Mouse (Mus musculus): ENCODE data around the gene Plxdc1.

- TF ChIP-seq CTCF (conservative IDR thresholded peaks at IDR 0.05; ENCODE audit: low read length) (no peak), POU5F1 (IDR thresholded peaks at IDR 0.05; ENCODE audit: borderline replicate concordance, low read length) (no peak)
These were observed 89.6 kb downstream of the Plxdc1 start for GRCm38 (mm10) chr11:97896655-97897054.

Data from E14TG2a.4 (cell line).